ENCODE assay signal across 9 mouse cellular contexts in the genomic region with DNA sequence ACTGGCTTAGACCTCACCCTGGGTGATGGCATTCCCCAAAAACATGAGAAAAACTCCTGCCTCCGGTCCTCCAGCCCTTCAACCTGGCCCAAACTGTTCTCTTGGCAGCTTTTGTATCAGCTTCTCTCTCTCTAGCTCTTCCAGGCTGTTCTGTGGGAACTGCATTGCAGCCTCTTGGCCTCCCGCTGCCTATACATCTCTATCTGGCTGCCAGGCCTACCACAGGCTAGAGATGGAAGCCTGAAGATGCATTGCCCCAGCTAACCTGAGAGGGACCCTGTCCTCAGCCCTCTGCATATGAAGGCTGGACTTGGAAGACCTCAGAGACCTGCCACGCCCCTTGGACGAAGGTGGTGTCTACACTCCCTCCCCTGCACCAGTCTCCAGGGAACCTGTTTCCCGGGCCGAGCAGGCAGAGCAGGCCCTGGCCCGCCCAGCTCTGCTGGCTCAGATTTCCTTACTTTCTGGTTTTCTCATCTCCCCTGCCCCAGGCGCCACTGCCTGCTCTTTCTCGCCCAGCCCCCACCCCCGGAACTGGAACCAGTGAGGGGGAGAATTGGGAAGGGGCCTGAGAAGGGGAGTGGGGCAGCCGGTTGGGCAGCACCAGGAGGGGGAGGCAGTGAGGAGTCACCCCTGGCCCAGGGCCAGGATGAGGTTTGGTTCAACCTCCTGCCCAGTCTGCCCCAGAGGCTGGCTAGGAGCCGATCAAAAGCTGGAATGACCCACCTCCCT. TPM values are rescaled to one million over a fixed set of nuclear protein-coding genes. Genes with fewer than 3 reads are reported as not detected.
DNase-seq lines count a peak whose midpoint lies in the region; ATAC-seq lines count a peak whose summit lies in the region.
"Had no signal": no experiment of that assay in that cellular context is flagged by ENCODE, and none has a peak within 500 bp of the region (broad histone marks: within the 10 kb centered on the region; RNA-seq: fewer than 3 reads in every experiment).

No protein-coding gene starts in this region.

- no peak overlapping the region for H3K4me3 ChIP-seq in heart, embryonic 15.5 days

- 15% methylated on average over 12 of the region's 12 CpGs for WGBS in heart, embryonic 15.5 days

- H3K36me3 ChIP-seq in heart, embryonic 15.5 days = no peaks in the 10 kb centered on the region

- ATAC-seq in heart, embryonic 15.5 days (replicated peaks; ENCODE audit: insufficient number of reproducible peaks, insufficient read depth, low FRiP score, low read depth) = no peak

- peak; percentile 98 for DNase-seq in heart, adult 11 months
- no peak for DNase-seq in heart, postnatal 25 days (ENCODE audit: low spot score)
- DNase-seq in embryo, embryonic 10.5 days (ENCODE audit: low spot score) = peak; percentile 76
- DNase-seq in kidney, postnatal 25 days = peak; percentile 66 to 85
- DNase-seq in ovary, postnatal 10 days (ENCODE audit: low spot score) = peak; percentile 58
- no peak for DNase-seq in layer of hippocampus, postnatal 10 days (ENCODE audit: low spot score in 2 of 2)
- no peak for DNase-seq in left cerebral cortex, postnatal 14 days (ENCODE audit: low spot score in 2 of 2)

- intact Hi-C loops in heart, postnatal 25 days (cut with DNase I) = no loop called here
- intact Hi-C loops in left cerebral cortex, postnatal 14 days (cut with DNase I) = no loop called here

- peak overlapping the region; percentile 26; the same call in 1 of the 2 replicates for H3K9ac ChIP-seq in heart, embryonic 15.5 days

- peak overlapping the region; percentile 35; the same call in 1 of the 2 replicates for H3K4me2 ChIP-seq in heart, embryonic 15.5 days

- peak overlapping the region; percentile 56 for H3K27ac ChIP-seq in heart, embryonic 15.5 days

- no peaks in the 10 kb centered on the region for H3K9me3 ChIP-seq in heart, embryonic 15.5 days (replicated peaks)

- H3K27me3 ChIP-seq in heart, embryonic 15.5 days = peaks cover 30% of the 10 kb centered on the region

- peaks cover 33% of the 10 kb centered on the region for H3K4me1 ChIP-seq in heart, embryonic 15.5 days (replicated peaks)

RNA-seq across cellular contexts. Expression of gene Sema3f, which starts 4.1 kb away (rescaled TPM):
- 10 to 100 TPM; 15.1 to 15.8 TPM for total RNA-seq in heart, postnatal 25 days (2021)
- polyA plus RNA-seq in heart, embryonic 15.5 days (2015; fragmentation: Nextera tagmentation; extraction: Ambion mirVana) = 4.1 and 7.1 TPM in 2 replicates
- total RNA-seq in layer of hippocampus, postnatal 10 days (2021) = 1 to 10 TPM; 6.7 to 9.1 TPM
- 10 to 100 TPM; 11.7 to 16.2 TPM for total RNA-seq in left cerebral cortex, postnatal 14 days (2021)

RNA-seq across cellular contexts. Expression of gene Gnat1, which starts 34.9 kb away (rescaled TPM):
- total RNA-seq in heart, postnatal 25 days (2021) = not detected
- polyA plus RNA-seq in heart, embryonic 15.5 days (2015; fragmentation: Nextera tagmentation; extraction: Ambion mirVana) = 0.53 and 0.98 TPM in 2 replicates
- total RNA-seq in layer of hippocampus, postnatal 10 days (2021) = 1 to 10 TPM in 1 of 2 experiments, under 1 TPM in 1; 0.71 to 1.1 TPM
- under 1 TPM; 0.42 to 0.66 TPM for total RNA-seq in left cerebral cortex, postnatal 14 days (2021)
- total RNA-seq: CH12.LX had no signal

RNA-seq across cellular contexts. Expression of gene Slc38a3, which starts 45.1 kb away (rescaled TPM):
- 10 to 100 TPM; 62.0 to 69.7 TPM for total RNA-seq in heart, postnatal 25 days (2021)
- 2.5 and 3.6 TPM in 2 replicates for polyA plus RNA-seq in heart, embryonic 15.5 days (2015; fragmentation: Nextera tagmentation; extraction: Ambion mirVana)
- 100 to 1,000 TPM in 1 of 2 experiments, 10 to 100 TPM in 1; 96.5 to 109 TPM for total RNA-seq in layer of hippocampus, postnatal 10 days (2021)
- 10 to 100 TPM; 79.5 to 87.1 TPM for total RNA-seq in left cerebral cortex, postnatal 14 days (2021)

RNA-seq across cellular contexts. Expression of gene Rbm5, which starts 56.4 kb away (rescaled TPM):
- total RNA-seq in heart, postnatal 25 days (2021) = 10 to 100 TPM; 48.0 to 62.7 TPM
- 123 and 147 TPM in 2 replicates for polyA plus RNA-seq in heart, embryonic 15.5 days (2015; fragmentation: Nextera tagmentation; extraction: Ambion mirVana)
- 100 to 1,000 TPM; 159 to 181 TPM for total RNA-seq in layer of hippocampus, postnatal 10 days (2021)
- total RNA-seq in left cerebral cortex, postnatal 14 days (2021) = 100 to 1,000 TPM; 147 to 166 TPM

Comparison
In these comparisons a context has a peak if more than half of its experiments do, and no peak if none do; other contexts are left out.
1. DNase-seq: peak in heart, adult 11 months (single experiment), embryo, embryonic 10.5 days (single experiment), kidney, postnatal 25 days (2 of 2) and ovary, postnatal 10 days (single experiment); none in heart, postnatal 25 days (single experiment), layer of hippocampus, postnatal 10 days (0 of 2) and left cerebral cortex, postnatal 14 days (0 of 2).